Mouse (Mus musculus) liver, embryonic 14.5 days (tissue): ENCODE measurements around the gene Tmem106c. TPM values are rescaled to one million over a fixed set of nuclear protein-coding genes. Genes with fewer than 3 reads are reported as not detected.

Experiments used
- ATAC-seq: fragments of 200-750 bp; cut with Nextera tagmentation; 2 replicates; pipeline ENCODE4 v1.8.0; 2017; ENCODE audit warnings: moderate number of reproducible peaks, mild to moderate bottlenecking, moderate library complexity; ENCODE audit not compliant: insufficient read depth
- DNase-seq, 3 experiments: peaks; one replicate each; pipeline ENCODE4 v3.0.0-alpha.2; 2012 to 2013; ENCODE audit warnings: low read depth in 3 of 3, low spot score in 3 of 3
- H3K27ac ChIP-seq: fragments of 300-500 bp; sonication (generic); 2 replicates; pipeline ENCODE4 v1.5.1; 2014; ENCODE audit warnings: moderate library complexity, mild to moderate bottlenecking, control low read depth, inconsistent platforms
- H3K27me3 ChIP-seq: fragments of 300-500 bp; sonication (generic); 2 replicates; pipeline ENCODE4 v1.6.1; 2014; ENCODE audit warnings: mild to moderate bottlenecking, low read length, moderate library complexity; ENCODE audit not compliant: control insufficient read depth, insufficient read depth
- H3K36me3 ChIP-seq: fragments of 300-500 bp; sonication (generic); replicated peaks from 2 replicates; pipeline ENCODE4 v1.6.1; 2014; ENCODE audit warnings: low read depth; ENCODE audit not compliant: control insufficient read depth, insufficient read depth
- H3K4me1 ChIP-seq, 2 experiments: fragments of 200-500 bp in 1 of 2; fragments of 300-500 bp in 1 of 2; sonication (generic) in 1 of 2; replicated peaks; 2 replicates each; pipeline ENCODE4 v1.6.1; 2012 to 2014; ENCODE audit warnings: antibody characterized with exemption in 1 of 2, inconsistent platforms in 1 of 2, low read length in 1 of 2; ENCODE audit not compliant: control insufficient read depth in 2 of 2, insufficient read depth in 2 of 2
- H3K4me2 ChIP-seq: fragments of 300-500 bp; sonication (generic); 2 replicates; pipeline ENCODE4 v1.6.1; 2014; ENCODE audit warnings: low read depth, mild to moderate bottlenecking, control low read depth, moderate library complexity
- H3K4me3 ChIP-seq, 2 experiments: fragments of 200-500 bp in 1 of 2; fragments of 300-500 bp in 1 of 2; sonication (generic) in 1 of 2; 2 replicates each; pipeline ENCODE4 v1.5.1; 2012 to 2014; ENCODE audit warnings: low read depth in 2 of 2, low read length in 2 of 2, mild to moderate bottlenecking in 2 of 2, control low read depth in 1 of 2, inconsistent platforms in 1 of 2, moderate library complexity in 1 of 2; ENCODE audit not compliant: insufficient read depth in 1 of 2
- H3K9ac ChIP-seq: fragments of 300-500 bp; sonication (generic); replicated peaks from 2 replicates; pipeline ENCODE4 v1.6.1; 2014; ENCODE audit warnings: mild to moderate bottlenecking, control low read depth, moderate library complexity
- H3K9me3 ChIP-seq: fragments of 300-500 bp; sonication (generic); 2 replicates; pipeline ENCODE4 v1.6.1; 2016; ENCODE audit warnings: low read length, mixed read lengths; ENCODE audit not compliant: control insufficient read depth
- CTCF ChIP-seq: IDR thresholded peaks from 2 replicates; pipeline ENCODE4 v1.5.1; 2016; ENCODE audit warnings: antibody characterized with exemption, low read depth, control low read depth
- EP300 ChIP-seq: IDR thresholded peaks from 2 replicates; pipeline ENCODE4 v1.6.1; 2016; ENCODE audit warnings: antibody characterized with exemption, low read depth
- WGBS: fragments of 180-500 bp; shearing (Covaris S2); extraction: QIAGEN DNeasy Blood & Tissue Kit; methylation state at CpG from one replicate; pipeline ENCODE4 v1.1.7; 2014; ENCODE audit not compliant: insufficient replicate concordance; 5-methylcytosine and 5-hydroxymethylcytosine counted together
- polyA plus RNA-seq, 2 experiments: library from polyadenylated mRNA; depleted of rRNA in 1 of 2; stranded (reverse) in 1 of 2; unstranded in 1 of 2; fragments of >200 nt; fragmentation: Nextera tagmentation in 1 of 2; extraction: Ambion mirVana in 1 of 2; gene quantifications; 2 replicates each; pipeline versions ENCODE4 v1.2.1 to v1.2.3; 2012 to 2014

Gene Tmem106c
- polyA plus RNA-seq, 2 experiments, result 10.5 to 13.2 TPM

GRCm38 (mm10) chr15:97950240-97950639, 13.8 kb upstream of the Tmem106c start:
- H3K9ac ChIP-seq, result no peak overlapping the region
- no peak overlapping the region for H3K4me3 ChIP-seq
- WGBS, result 54% methylated on average over 7 of the region's 7 CpGs
- ATAC-seq (no peak), DNase-seq (no peak)
- H3K4me1 ChIP-seq, result no peaks in the 10 kb centered on the region
- no peak overlapping the region for H3K4me2 ChIP-seq
- TF ChIP-seq CTCF (no peak), EP300 (no peak)
- no peaks in the 10 kb centered on the region for H3K36me3 ChIP-seq
- no peaks in the 10 kb centered on the region for H3K9me3 ChIP-seq
- no peak overlapping the region for H3K27ac ChIP-seq
- H3K27me3 ChIP-seq, result no peaks in the 10 kb centered on the region

- ATAC-seq, result no peak
- no peak overlapping the region for H3K27ac ChIP-seq
- TF ChIP-seq EP300 (no peak), CTCF (peak; percentile 98)
- no peaks in the 10 kb centered on the region for H3K9me3 ChIP-seq
- no peak overlapping the region for H3K9ac ChIP-seq
- H3K36me3 ChIP-seq, result no peaks in the 10 kb centered on the region
- H3K4me3 ChIP-seq, result no peak overlapping the region
- no peaks in the 10 kb centered on the region for H3K4me1 ChIP-seq
- H3K27me3 ChIP-seq, result no peaks in the 10 kb centered on the region
- no peak overlapping the region for H3K4me2 ChIP-seq
- WGBS, result 14% methylated on average over 16 of the region's 16 CpGs
- DNase-seq, result peak in 2 of 3 experiments; percentile 27 to 28
These were observed 11.7 kb upstream of the Tmem106c start for GRCm38 (mm10) chr15:97952137-97952888.

- H3K36me3 ChIP-seq, result no peaks in the 10 kb centered on the region
- TF ChIP-seq EP300, result no peak
- TF ChIP-seq CTCF, result no peak
- H3K27me3 ChIP-seq, result no peaks in the 10 kb centered on the region
- no peak overlapping the region for H3K4me2 ChIP-seq
- no peaks in the 10 kb centered on the region for H3K9me3 ChIP-seq
- ATAC-seq, result no peak
- 54% methylated on average over 4 of the region's 4 CpGs for WGBS
- H3K4me1 ChIP-seq, result no peaks in the 10 kb centered on the region
- H3K4me3 ChIP-seq, result no peak overlapping the region
- DNase-seq, result no peak
- no peak overlapping the region for H3K27ac ChIP-seq
- H3K9ac ChIP-seq, result no peak overlapping the region
These were observed 11.2 kb upstream of the Tmem106c start for GRCm38 (mm10) chr15:97952889-97953189.

- WGBS, result 59% methylated on average over 8 of the region's 8 CpGs
- H3K9ac ChIP-seq, result no peak overlapping the region
- TF ChIP-seq EP300 (no peak), CTCF (no peak)
- DNase-seq (no peak), ATAC-seq (no peak)
- no peaks in the 10 kb centered on the region for H3K4me1 ChIP-seq
- no peak overlapping the region for H3K27ac ChIP-seq
- H3K4me2 ChIP-seq, result no peak overlapping the region
- no peaks in the 10 kb centered on the region for H3K9me3 ChIP-seq
- no peak overlapping the region for H3K4me3 ChIP-seq
- no peaks in the 10 kb centered on the region for H3K27me3 ChIP-seq
- no peaks in the 10 kb centered on the region for H3K36me3 ChIP-seq
These were observed 9.3 kb upstream of the Tmem106c start for GRCm38 (mm10) chr15:97954671-97955070.

GRCm38 (mm10) chr15:97955286-97955685, 8.7 kb upstream of the Tmem106c start:
- Histone ChIP-seq H3K36me3 (no peaks in the 10 kb centered on the region), H3K4me3 (no peak overlapping the region), H3K27me3 (no peaks in the 10 kb centered on the region), H3K4me2 (no peak overlapping the region), H3K27ac (no peak overlapping the region), H3K9ac (no peak overlapping the region), H3K4me1 (no peaks in the 10 kb centered on the region), H3K9me3 (no peaks in the 10 kb centered on the region)
- TF ChIP-seq EP300, result no peak
- TF ChIP-seq CTCF, result no peak
- WGBS, result 77% methylated on average over 1 of the region's 1 CpGs
- no peak for ATAC-seq
- DNase-seq, result no peak
